Mouse (Mus musculus): ENCODE measurements around the gene Lims1.

DNA sequence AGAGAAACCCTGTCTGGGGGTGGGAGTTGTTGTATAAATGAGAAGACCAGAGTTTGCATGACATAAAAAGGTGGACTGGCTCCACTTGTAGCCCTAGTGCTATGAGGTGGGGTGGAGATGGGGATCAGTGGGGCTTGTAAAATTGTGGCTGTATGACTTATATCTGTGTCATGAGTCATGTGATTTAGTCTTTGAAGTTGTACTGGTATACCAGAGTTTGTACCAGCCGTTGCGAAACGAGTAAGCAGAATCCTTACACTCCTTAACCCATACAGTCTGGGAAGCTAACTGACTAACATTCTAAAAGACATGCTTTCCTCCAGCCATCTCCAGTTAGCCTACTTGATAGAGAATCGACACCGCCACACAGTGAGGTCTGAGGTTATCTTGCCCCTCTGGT lies 10.1 kb downstream of the Lims1 start:
- TF ChIP-seq POLR2A (IDR thresholded peaks at IDR 0.05; ENCODE audit: insufficient read depth, low read depth, low read length) (no peak), CTCF (IDR thresholded peaks at IDR 0.05) (no peak)
